Mouse (Mus musculus): Measurements from ENCODE around the gene Ifna7. TPM values are rescaled to one million over a fixed set of nuclear protein-coding genes. Genes with fewer than 3 reads are reported as not detected.
"Not testable (repeated sequence)": the region's sequence is repeated elsewhere in the genome, so short reads cannot be mapped to it uniquely, and the experiment has no call there.

Gene Ifna7
- not detected in 2 replicates for total RNA-seq (2014; rRNA removed)
- not detected in 2 replicates for polyA plus RNA-seq (2015; fragmentation: Nextera tagmentation; extraction: Ambion mirVana)

- H3K9me3 ChIP-seq (ENCODE audit: low read length) = no peaks in the 10 kb centered on the region
- no peak for ATAC-seq
- no peak within 1 kb of the TSS for H3K4me2 ChIP-seq (ENCODE audit: low read depth)
Measured at GRCm38 (mm10) chr4:88815928-88816327, at the start of gene Ifna7. Gene Ifna7 (plus strand): TSS chr4:88816228.

GRCm38 (mm10) chr4:88773534-88773933, 42.5 kb upstream of the Ifna7 start, which contains the start of gene Gm13290:
Gene Gm13290 (plus strand): TSS chr4:88773834.
- H3K9ac ChIP-seq; ATAC-seq; H3K27ac ChIP-seq (ENCODE audit: low read depth, low read length); H3K27me3 ChIP-seq (ENCODE audit: insufficient read depth, low read length); H3K36me3 ChIP-seq (ENCODE audit: insufficient read depth); H3K4me2 ChIP-seq (ENCODE audit: low read depth); H3K4me1 ChIP-seq (ENCODE audit: insufficient read depth); H3K4me3 ChIP-seq (ENCODE audit: low read depth, low read length); DNase-seq; H3K9me3 ChIP-seq (ENCODE audit: low read length): not testable (repeated sequence)
- WGBS = no CpG with 5 or more reads among the region's 32 CpGs

More at GRCm38 (mm10) chr4:88815928-88816327, at the start of gene Ifna7:
- H3K27ac ChIP-seq (ENCODE audit: low read depth, low read length) = no peak within 1 kb of the TSS
- H3K9ac ChIP-seq = no peak within 1 kb of the TSS
- no peaks in the 10 kb centered on the region for H3K36me3 ChIP-seq (ENCODE audit: insufficient read depth)
- no peaks in the 10 kb centered on the region for H3K27me3 ChIP-seq (ENCODE audit: insufficient read depth, low read length)
- WGBS = 62% methylated on average over 3 of the region's 3 CpGs
- no peaks in the 10 kb centered on the region for H3K4me1 ChIP-seq (ENCODE audit: insufficient read depth)
- DNase-seq = no peak
- no peak within 1 kb of the TSS for H3K4me3 ChIP-seq (ENCODE audit: low read depth, low read length)
- TF ChIP-seq CTCF (IDR thresholded peaks at IDR 0.05; ENCODE audit: low read depth) = no peak

- WGBS = no CpG with 5 or more reads among the region's 29 CpGs
- ATAC-seq; H3K27ac ChIP-seq (ENCODE audit: low read depth, low read length); DNase-seq; H3K27me3 ChIP-seq (ENCODE audit: insufficient read depth, low read length); H3K9ac ChIP-seq; H3K4me1 ChIP-seq (ENCODE audit: insufficient read depth); H3K36me3 ChIP-seq (ENCODE audit: insufficient read depth); H3K4me3 ChIP-seq (ENCODE audit: low read depth, low read length); H3K9me3 ChIP-seq (ENCODE audit: low read length); H3K4me2 ChIP-seq (ENCODE audit: low read depth): not testable (repeated sequence)
Measured at GRCm38 (mm10) chr4:88776622-88777021, 39.4 kb upstream of the Ifna7 start, which contains the start of gene Gm13289. Gene Gm13289 (plus strand): TSS chr4:88776922.

- not testable (repeated sequence) for H3K9me3 ChIP-seq (ENCODE audit: low read length); H3K4me3 ChIP-seq (ENCODE audit: low read depth, low read length); H3K4me1 ChIP-seq (ENCODE audit: insufficient read depth); DNase-seq; H3K4me2 ChIP-seq (ENCODE audit: low read depth); H3K27me3 ChIP-seq (ENCODE audit: insufficient read depth, low read length); H3K9ac ChIP-seq; ATAC-seq; H3K36me3 ChIP-seq (ENCODE audit: insufficient read depth); H3K27ac ChIP-seq (ENCODE audit: low read depth, low read length)
- no CpG with 5 or more reads among the region's 29 CpGs for WGBS
Measured at GRCm38 (mm10) chr4:88779550-88779949, 36.5 kb upstream of the Ifna7 start, which contains the start of gene Gm13272. Gene Gm13272 (plus strand): TSS chr4:88779850.

- H3K4me3 ChIP-seq (ENCODE audit: low read depth, low read length); H3K9me3 ChIP-seq (ENCODE audit: low read length); ATAC-seq; H3K27ac ChIP-seq (ENCODE audit: low read depth, low read length); H3K4me2 ChIP-seq (ENCODE audit: low read depth); H3K36me3 ChIP-seq (ENCODE audit: insufficient read depth); H3K9ac ChIP-seq; H3K27me3 ChIP-seq (ENCODE audit: insufficient read depth, low read length); DNase-seq; H3K4me1 ChIP-seq (ENCODE audit: insufficient read depth): not testable (repeated sequence)
- WGBS = 59% methylated on average over 14 of the region's 18 CpGs
Measured at GRCm38 (mm10) chr4:88780320-88780719, 35.7 kb upstream of the Ifna7 start.

- H3K9ac ChIP-seq; DNase-seq; H3K27me3 ChIP-seq (ENCODE audit: insufficient read depth, low read length); ATAC-seq; H3K4me1 ChIP-seq (ENCODE audit: insufficient read depth); H3K4me3 ChIP-seq (ENCODE audit: low read depth, low read length); H3K9me3 ChIP-seq (ENCODE audit: low read length); H3K36me3 ChIP-seq (ENCODE audit: insufficient read depth); H3K27ac ChIP-seq (ENCODE audit: low read depth, low read length): not testable (repeated sequence)
- H3K4me2 ChIP-seq (ENCODE audit: low read depth) = peak within 1 kb of the TSS; percentile 34; the same call in 1 of the 2 replicates
- 18% methylated on average over 2 of the region's 7 CpGs for WGBS
Measured at GRCm38 (mm10) chr4:88781831-88782230, 34.2 kb upstream of the Ifna7 start, which contains the start of gene Ifnz. Gene Ifnz (plus strand): TSS chr4:88782131.

GRCm38 (mm10) chr4:88782335-88782734, 33.7 kb upstream of the Ifna7 start:
- not testable (repeated sequence) for H3K36me3 ChIP-seq (ENCODE audit: insufficient read depth); DNase-seq; H3K4me3 ChIP-seq (ENCODE audit: low read depth, low read length); H3K4me1 ChIP-seq (ENCODE audit: insufficient read depth); H3K9ac ChIP-seq; H3K27ac ChIP-seq (ENCODE audit: low read depth, low read length); H3K27me3 ChIP-seq (ENCODE audit: insufficient read depth, low read length); H3K9me3 ChIP-seq (ENCODE audit: low read length); ATAC-seq
- H3K4me2 ChIP-seq (ENCODE audit: low read depth) = peak overlapping the region; percentile 34; the same call in 1 of the 2 replicates
- WGBS = 0% methylated on average over 3 of the region's 31 CpGs

GRCm38 (mm10) chr4:88785409-88785808, 30.6 kb upstream of the Ifna7 start, which contains the start of gene Gm13276:
Gene Gm13276 (plus strand): TSS chr4:88785709.
- no CpG with 5 or more reads among the region's 27 CpGs for WGBS
- not testable (repeated sequence) for H3K4me1 ChIP-seq (ENCODE audit: insufficient read depth); DNase-seq; H3K4me3 ChIP-seq (ENCODE audit: low read depth, low read length); H3K9me3 ChIP-seq (ENCODE audit: low read length); ATAC-seq; H3K4me2 ChIP-seq (ENCODE audit: low read depth); H3K9ac ChIP-seq; H3K27me3 ChIP-seq (ENCODE audit: insufficient read depth, low read length); H3K36me3 ChIP-seq (ENCODE audit: insufficient read depth); H3K27ac ChIP-seq (ENCODE audit: low read depth, low read length)
